Mouse (Mus musculus) NIH3T3 (cell line): ENCODE data around the gene Aff4.

Source experiments
- DNase-seq: peaks from one replicate; pipeline ENCODE4 v3.0.0-alpha.2; 2012; ENCODE audit warnings: low read depth

The Aff4 gene

GRCm38 (mm10) chr11:53428716-53429057 lies 78.1 kb downstream of the Aff4 start:
- DNase-seq = no peak

- DNase-seq = no peak
These were observed 78.5 kb downstream of the Aff4 start for GRCm38 (mm10) chr11:53429182-53429581.

GRCm38 (mm10) chr11:53430300-53430669 lies 79.7 kb downstream of the Aff4 start:
- DNase-seq = no peak

- peak; percentile 99 for DNase-seq
These were observed 80.2 kb downstream of the Aff4 start, which contains the start of the genes Uqcrq and Gdf9 for GRCm38 (mm10) chr11:53430670-53431346. TSS of gene Uqcrq (minus strand) at chr11:53430831. TSS of gene Gdf9 (plus strand) at chr11:53431023.

GRCm38 (mm10) chr11:53431347-53432056 lies 80.9 kb downstream of the Aff4 start:
- peak; percentile 62 for DNase-seq

GRCm38 (mm10) chr11:53433057-53433456 lies 82.4 kb downstream of the Aff4 start:
- DNase-seq = no peak

GRCm38 (mm10) chr11:53435504-53435903 lies 84.9 kb downstream of the Aff4 start:
- DNase-seq = no peak

- no peak for DNase-seq
These were observed 85.7 kb downstream of the Aff4 start for GRCm38 (mm10) chr11:53436338-53436737.

- DNase-seq = no peak
These were observed 91.3 kb downstream of the Aff4 start for GRCm38 (mm10) chr11:53441921-53442320.

GRCm38 (mm10) chr11:53443861-53444260 lies 93.2 kb downstream of the Aff4 start:
- DNase-seq = peak; percentile 43

GRCm38 (mm10) chr11:53445562-53445961 lies 94.9 kb downstream of the Aff4 start:
- DNase-seq = no peak

GRCm38 (mm10) chr11:53446183-53446582 lies 95.5 kb downstream of the Aff4 start:
- no peak for DNase-seq

- DNase-seq = no peak
These were observed 97.4 kb downstream of the Aff4 start for GRCm38 (mm10) chr11:53447996-53448395.

- peak; percentile 46 for DNase-seq
These were observed 97.9 kb downstream of the Aff4 start for GRCm38 (mm10) chr11:53448529-53448928.

GRCm38 (mm10) chr11:53450070-53450705 lies 99.6 kb downstream of the Aff4 start:
- DNase-seq = no peak

- DNase-seq = no peak
These were observed 100.7 kb downstream of the Aff4 start for GRCm38 (mm10) chr11:53451361-53451760.

- DNase-seq = no peak
These were observed 101.8 kb downstream of the Aff4 start for GRCm38 (mm10) chr11:53452396-53452795.

GRCm38 (mm10) chr11:53453031-53453430 lies 102.4 kb downstream of the Aff4 start:
- DNase-seq = no peak

GRCm38 (mm10) chr11:53456474-53457371 lies 106.1 kb downstream of the Aff4 start, which contains the start of the genes Gm10447 and Shroom1:
TSS of gene Gm10447 (minus strand) at chr11:53457110.
TSS of gene Shroom1 (plus strand) at chr11:53457205.
- DNase-seq = peak; percentile 75

GRCm38 (mm10) chr11:53457372-53457954 lies 106.8 kb downstream of the Aff4 start:
- peak; percentile 37 for DNase-seq

GRCm38 (mm10) chr11:53458996-53459395 lies 108.4 kb downstream of the Aff4 start:
- DNase-seq = no peak

- peak; percentile 78 for DNase-seq
These were observed 109.6 kb downstream of the Aff4 start for GRCm38 (mm10) chr11:53460192-53460591.
